Mouse (Mus musculus) kidney, postnatal 0 days (tissue): ENCODE results near the gene Gm14137. TPM values are rescaled to one million over a fixed set of nuclear protein-coding genes. Genes with fewer than 3 reads are reported as not detected.

ENCODE experiments used
- ATAC-seq: fragments of 200-750 bp; cut with Nextera tagmentation; replicated peaks from 2 replicates; pipeline ENCODE4 v1.8.0; 2017; ENCODE audit warnings: low read depth, moderate number of reproducible peaks, moderate TSS enrichment, moderate library complexity; ENCODE audit not compliant: low FRiP score
- DNase-seq: peaks from one replicate; pipeline ENCODE4 v3.0.0-alpha.2; 2016; ENCODE audit warnings: low spot score
- H3K27ac ChIP-seq: fragments of 300-500 bp; sonication (generic); 2 replicates; pipeline ENCODE4 v1.5.1; 2014; ENCODE audit warnings: mild to moderate bottlenecking
- H3K27me3 ChIP-seq: fragments of 300-500 bp; sonication (generic); 2 replicates; pipeline ENCODE4 v1.6.1; 2014; ENCODE audit warnings: low read length, mixed read lengths; ENCODE audit not compliant: insufficient read depth
- H3K36me3 ChIP-seq: fragments of 300-500 bp; sonication (generic); 2 replicates; pipeline ENCODE4 v1.6.1; 2014; ENCODE audit warnings: low read length, mixed read lengths; ENCODE audit not compliant: insufficient read depth
- H3K4me1 ChIP-seq: fragments of 300-500 bp; sonication (generic); replicated peaks from 2 replicates; pipeline ENCODE4 v1.6.1; 2014; ENCODE audit warnings: antibody characterized with exemption, low read length, mixed read lengths; ENCODE audit not compliant: insufficient read depth
- H3K4me2 ChIP-seq: fragments of 300-500 bp; sonication (generic); 2 replicates; pipeline ENCODE4 v1.6.1; 2014; ENCODE audit warnings: mild to moderate bottlenecking, low read length, moderate library complexity, mixed read lengths
- H3K4me3 ChIP-seq: fragments of 300-500 bp; sonication (generic); replicated peaks from 2 replicates; pipeline ENCODE4 v1.5.1; 2014; ENCODE audit warnings: low read depth, low read length
- H3K9ac ChIP-seq: fragments of 300-500 bp; sonication (generic); 2 replicates; pipeline ENCODE4 v1.6.1; 2014; ENCODE audit warnings: low read depth, low read length
- H3K9me3 ChIP-seq: fragments of 300-500 bp; sonication (generic); replicated peaks from 2 replicates; pipeline ENCODE4 v1.6.1; 2016; ENCODE audit warnings: low read length, inconsistent platforms, mixed read lengths
- CTCF ChIP-seq: IDR thresholded peaks from 2 replicates; pipeline ENCODE4 v1.5.1; 2016; ENCODE audit warnings: antibody characterized with exemption, low read depth, mild to moderate bottlenecking, moderate library complexity
- WGBS: fragments of 180-500 bp; shearing (Covaris S2); extraction: QIAGEN DNeasy Blood & Tissue Kit; methylation state at CpG from one replicate; pipeline ENCODE4 v1.1.7; 2014; 5-methylcytosine and 5-hydroxymethylcytosine counted together
- polyA plus RNA-seq: library from polyadenylated mRNA; unstranded; fragments of >200 nt; fragmentation: Nextera tagmentation; extraction: Ambion mirVana; gene quantifications from 2 replicates; pipeline ENCODE4 v1.2.1, GENCODE M21; 2015

Gene Gm14137
- polyA plus RNA-seq, 1 experiment from 2014 or later = 0.33 TPM

DNA sequence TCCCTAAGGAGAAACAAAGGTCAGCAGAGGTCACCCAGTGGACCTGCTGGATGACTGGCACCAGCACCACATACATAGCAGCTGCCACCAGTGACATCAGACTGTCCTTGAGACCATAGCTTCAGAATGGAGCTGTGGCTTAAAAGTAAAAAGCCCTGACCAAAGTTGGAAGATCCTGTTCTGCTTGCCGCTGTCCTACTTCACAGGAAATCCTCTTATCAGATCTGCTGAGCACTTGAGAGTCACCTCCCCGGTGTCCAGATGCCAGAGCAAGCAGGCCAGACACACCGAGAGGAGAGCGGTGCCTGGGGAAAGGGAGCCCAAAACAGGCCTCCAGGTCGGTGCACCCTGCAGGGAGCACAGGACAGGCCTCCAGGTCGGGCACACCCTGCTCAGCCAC lies 22.1 kb upstream of the Gm14137 start:
- no peak for TF ChIP-seq CTCF
- 79% methylated on average over 6 of the region's 6 CpGs for WGBS
- Histone ChIP-seq H3K4me1 (peaks cover 7% of the 10 kb centered on the region; the same call in 1 of the 2 replicates), H3K27ac (no peak overlapping the region), H3K9ac (no peak overlapping the region), H3K4me3 (no peak overlapping the region), H3K27me3 (no peaks in the 10 kb centered on the region), H3K4me2 (no peak overlapping the region), H3K9me3 (no peaks in the 10 kb centered on the region), H3K36me3 (peaks cover 33% of the 10 kb centered on the region; the same call in 1 of the 2 replicates)
- DNase-seq = no peak
- no peak for ATAC-seq

- Histone ChIP-seq H3K9me3 (no peaks in the 10 kb centered on the region), H3K4me1 (peaks cover 11% of the 10 kb centered on the region; the same call in 1 of the 2 replicates), H3K36me3 (peaks cover 27% of the 10 kb centered on the region; the same call in 1 of the 2 replicates), H3K27ac (no peak overlapping the region), H3K4me3 (no peak overlapping the region), H3K9ac (no peak overlapping the region), H3K27me3 (no peaks in the 10 kb centered on the region), H3K4me2 (no peak overlapping the region)
- TF ChIP-seq CTCF = no peak
- no peak for DNase-seq
- WGBS = 62% methylated on average over 2 of the region's 2 CpGs
- ATAC-seq = no peak
These were observed 19.6 kb upstream of the Gm14137 start for GRCm38 (mm10) chr2:119154683-119155082.

DNA sequence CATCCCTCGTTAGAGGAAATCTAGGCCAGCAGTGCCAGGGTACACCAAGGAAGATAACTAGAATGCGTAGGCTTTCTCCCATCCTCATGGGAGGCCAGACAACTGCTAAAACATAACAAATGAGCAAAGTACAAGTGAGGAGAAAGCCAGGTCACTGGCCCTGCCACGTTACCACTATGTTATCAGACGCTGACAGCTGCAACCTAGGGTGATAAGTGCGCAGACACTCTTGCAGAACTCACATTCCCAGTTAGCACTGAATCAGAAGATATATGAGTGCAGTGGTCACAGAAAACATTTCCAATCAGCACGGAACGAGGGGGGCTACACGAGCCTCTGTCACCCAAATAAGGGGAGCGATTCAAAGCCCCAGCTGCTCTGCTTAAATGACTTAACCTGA lies 18.9 kb upstream of the Gm14137 start:
- ATAC-seq (no peak), DNase-seq (no peak)
- WGBS = 74% methylated on average over 9 of the region's 9 CpGs
- Histone ChIP-seq H3K9me3 (no peaks in the 10 kb centered on the region), H3K4me1 (peaks cover 11% of the 10 kb centered on the region; the same call in 1 of the 2 replicates), H3K4me2 (peak overlapping the region; percentile 88; the same call in 1 of the 2 replicates), H3K27ac (no peak overlapping the region), H3K4me3 (no peak overlapping the region), H3K27me3 (no peaks in the 10 kb centered on the region), H3K36me3 (peaks cover 22% of the 10 kb centered on the region; the same call in 1 of the 2 replicates), H3K9ac (0 out of 2 replicates have a peak overlapping the region, but pooled peaks have one; percentile 89)
- no peak for TF ChIP-seq CTCF

- peak overlapping the region; percentile 72 for H3K27ac ChIP-seq
- ATAC-seq (peak; percentile 41), DNase-seq (peak; percentile 14)
- peaks cover 14% of the 10 kb centered on the region; the same call in 1 of the 2 replicates for H3K36me3 ChIP-seq
- no peaks in the 10 kb centered on the region for H3K9me3 ChIP-seq
- H3K9ac ChIP-seq = peak overlapping the region; percentile 89
- H3K4me3 ChIP-seq = peak overlapping the region; percentile 80
- 4% methylated on average over 34 of the region's 34 CpGs for WGBS
- H3K4me2 ChIP-seq = peak overlapping the region; percentile 88
- H3K4me1 ChIP-seq = peaks cover 11% of the 10 kb centered on the region; the same call in 1 of the 2 replicates
- no peak for TF ChIP-seq CTCF
- no peaks in the 10 kb centered on the region for H3K27me3 ChIP-seq
These were observed 18.1 kb upstream of the Gm14137 start for GRCm38 (mm10) chr2:119156081-119156680.

- DNase-seq (peak; percentile 95), ATAC-seq (peak; percentile 89)
- TF ChIP-seq CTCF = no peak; the same call in 1 of the 2 replicates
- H3K27ac ChIP-seq = peak within 1 kb of the TSS; percentile 72
- H3K9ac ChIP-seq = peak within 1 kb of the TSS; percentile 89
- peaks cover 10% of the 10 kb centered on the region; the same call in 1 of the 2 replicates for H3K36me3 ChIP-seq
- no peaks in the 10 kb centered on the region for H3K9me3 ChIP-seq
- peak within 1 kb of the TSS; percentile 88 for H3K4me2 ChIP-seq
- H3K4me1 ChIP-seq = peaks cover 11% of the 10 kb centered on the region; the same call in 1 of the 2 replicates
- under 1% methylated on average over 57 of the region's 57 CpGs for WGBS
- peak within 1 kb of the TSS; percentile 80 for H3K4me3 ChIP-seq
- H3K27me3 ChIP-seq = no peaks in the 10 kb centered on the region
These were observed 17.4 kb upstream of the Gm14137 start, which contains the start of gene Rmdn3 for GRCm38 (mm10) chr2:119156681-119157572. Rmdn3 (minus strand) TSS chr2:119157034.

DNA sequence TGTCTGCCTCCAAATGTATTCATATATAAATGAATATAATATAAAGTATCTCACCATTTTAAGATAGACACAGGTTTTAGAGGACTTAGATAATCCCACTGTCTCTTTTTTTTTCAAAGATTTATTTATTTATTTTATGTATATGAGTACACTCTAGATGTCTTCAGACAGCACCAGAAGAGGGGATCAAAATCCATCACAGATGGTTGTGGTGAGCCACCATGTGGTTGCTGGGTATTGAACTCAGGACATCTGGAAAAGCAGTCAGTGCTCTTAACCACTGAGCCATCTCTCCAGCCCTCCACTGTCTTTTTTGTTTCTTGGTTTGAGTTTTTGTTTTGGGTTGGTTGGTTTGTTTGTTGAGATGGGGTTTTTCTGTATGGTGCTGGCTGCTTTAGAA lies 16.5 kb upstream of the Gm14137 start:
- H3K9me3 ChIP-seq = no peaks in the 10 kb centered on the region
- TF ChIP-seq CTCF = no peak
- DNase-seq (no peak), ATAC-seq (no peak)
- no peak overlapping the region for H3K4me3 ChIP-seq
- no peak overlapping the region for H3K9ac ChIP-seq
- peaks cover 11% of the 10 kb centered on the region; the same call in 1 of the 2 replicates for H3K4me1 ChIP-seq
- peaks cover 8% of the 10 kb centered on the region; the same call in 1 of the 2 replicates for H3K36me3 ChIP-seq
- no peak overlapping the region for H3K4me2 ChIP-seq
- H3K27ac ChIP-seq = no peak overlapping the region
- no peaks in the 10 kb centered on the region for H3K27me3 ChIP-seq
